Mouse (Mus musculus): ENCODE data around the gene Cdkn1c.

DNA sequence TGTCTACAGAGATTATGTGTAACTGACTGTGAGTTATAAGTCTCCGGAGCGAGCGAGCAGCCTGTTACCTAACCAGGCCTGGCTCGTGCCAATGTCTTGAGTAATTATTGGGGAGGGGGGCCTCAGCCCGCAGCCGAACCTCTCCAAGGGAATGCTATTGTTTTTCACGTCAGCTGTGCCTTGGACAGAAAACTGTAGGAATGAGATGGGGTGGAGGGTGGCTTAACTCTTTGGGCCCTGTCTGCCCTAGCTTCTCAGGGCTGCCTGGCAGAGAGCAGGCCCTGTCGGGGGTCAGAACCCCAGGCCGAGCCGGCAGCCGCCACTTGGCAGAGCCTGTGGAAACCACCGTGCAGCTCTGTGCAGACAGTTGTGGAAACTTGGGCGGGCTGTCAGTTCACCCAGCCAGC is 52.2 kb downstream of the Cdkn1c start:
- TF ChIP-seq CTCF (IDR thresholded peaks at IDR 0.05; ENCODE audit: extremely low read depth, insufficient read depth, insufficient read length, insufficient replicate concordance), result no peak
- no peak for TF ChIP-seq POLR2A (IDR thresholded peaks at IDR 0.05; ENCODE audit: low read depth, low read length)
